Mouse (Mus musculus): ENCODE data around the gene Ogdh. TPM values are rescaled to one million over a fixed set of nuclear protein-coding genes. Genes with fewer than 3 reads are reported as not detected.
"Not testable (repeated sequence)": the region's sequence is repeated elsewhere in the genome, so short reads cannot be mapped to it uniquely, and the experiment has no call there.

Ogdh gene
- 92.5 and 95.5 TPM in 2 replicates for polyA plus RNA-seq (2015; fragmentation: Nextera tagmentation; extraction: Ambion mirVana)

GRCm38 (mm10) chr11:6291401-6292115, at the start of gene Ogdh:
Ogdh (plus strand) TSS chr11:6291633.
- H3K27ac ChIP-seq = peak within 1 kb of the TSS; percentile 85
- H3K9me3 ChIP-seq = no peaks in the 10 kb centered on the region
- peaks cover 11% of the 10 kb centered on the region for H3K4me1 ChIP-seq (replicated peaks)
- peak; percentile 99 for ATAC-seq
- WGBS = under 1% methylated on average over 71 of the region's 77 CpGs
- no peaks in the 10 kb centered on the region for H3K36me3 ChIP-seq
- H3K27me3 ChIP-seq = no peaks in the 10 kb centered on the region
- H3K4me3 ChIP-seq (replicated peaks) = peak within 1 kb of the TSS; percentile 70
- peak within 1 kb of the TSS; percentile 62 for H3K4me2 ChIP-seq (replicated peaks)
- H3K9ac ChIP-seq (replicated peaks) = peak within 1 kb of the TSS; percentile 75

DNA sequence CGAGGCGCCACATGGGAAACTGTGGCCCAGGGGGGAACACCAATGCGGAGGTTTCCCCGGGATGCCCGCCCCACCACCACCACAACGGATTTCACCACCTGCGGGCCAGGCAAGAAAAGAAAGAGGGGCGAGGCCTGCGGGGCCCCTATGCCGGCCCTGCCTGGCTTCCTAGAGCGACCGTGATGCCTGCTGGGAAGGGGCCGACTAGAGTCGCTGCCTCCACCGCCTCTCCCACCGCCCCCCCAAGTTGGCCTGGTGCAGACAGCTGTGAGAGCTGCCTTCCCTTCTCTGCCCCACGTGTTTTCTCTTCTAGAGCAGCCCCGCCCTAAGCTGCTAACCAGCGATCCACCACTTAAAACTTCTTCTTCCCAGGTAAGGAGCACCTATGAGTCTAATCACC, 46.7 kb upstream of the Ogdh start:
- Histone ChIP-seq H3K27me3 (no peaks in the 10 kb centered on the region), H3K4me2 (replicated peaks) (no peak overlapping the region), H3K27ac (no peak overlapping the region), H3K4me3 (replicated peaks) (no peak overlapping the region), H3K9ac (replicated peaks) (no peak overlapping the region), H3K4me1 (replicated peaks) (no peaks in the 10 kb centered on the region), H3K9me3 (no peaks in the 10 kb centered on the region), H3K36me3 (no peaks in the 10 kb centered on the region)
- ATAC-seq = no peak
- 50% methylated on average over 19 of the region's 19 CpGs for WGBS

- Histone ChIP-seq H3K36me3 (0 out of 2 replicates have a peak, but pooled peaks cover under 1% of the 10 kb centered on the region), H3K4me2 (replicated peaks) (no peak overlapping the region), H3K27me3 (no peaks in the 10 kb centered on the region), H3K27ac (no peak overlapping the region), H3K9ac (replicated peaks) (no peak overlapping the region), H3K4me3 (replicated peaks) (no peak overlapping the region), H3K4me1 (replicated peaks) (no peaks in the 10 kb centered on the region), H3K9me3 (no peaks in the 10 kb centered on the region)
- WGBS = 94% methylated on average over 5 of the region's 5 CpGs
- ATAC-seq = no peak
Measured at GRCm38 (mm10) chr11:6252248-6252647, 39.2 kb upstream of the Ogdh start.

DNA sequence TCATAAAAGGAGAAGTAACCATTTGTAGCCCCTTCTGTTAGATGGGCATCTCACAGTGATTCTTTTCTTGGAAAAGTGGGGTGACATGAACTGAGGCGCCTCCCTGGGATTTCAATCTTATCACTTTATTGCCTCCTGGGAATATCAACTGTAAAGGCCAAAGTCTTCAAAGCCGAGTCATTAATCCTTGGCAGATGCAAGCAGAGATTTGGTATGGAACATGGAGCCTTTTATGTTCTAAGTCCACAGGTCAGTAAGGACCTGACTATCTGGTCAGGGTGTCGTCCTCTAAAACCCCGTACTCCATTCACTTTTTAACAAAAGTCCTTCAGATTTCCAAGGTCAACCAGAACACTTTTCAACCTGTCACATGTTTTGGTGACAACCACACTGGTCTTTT, 38.6 kb upstream of the Ogdh start:
- Histone ChIP-seq H3K36me3 (peaks cover 6% of the 10 kb centered on the region), H3K27ac (no peak overlapping the region), H3K4me1 (replicated peaks) (no peaks in the 10 kb centered on the region), H3K4me2 (replicated peaks) (no peak overlapping the region), H3K4me3 (replicated peaks) (no peak overlapping the region), H3K9me3 (no peaks in the 10 kb centered on the region), H3K27me3 (no peaks in the 10 kb centered on the region), H3K9ac (replicated peaks) (no peak overlapping the region)
- WGBS = 93% methylated on average over 4 of the region's 4 CpGs
- ATAC-seq = no peak

- H3K36me3 ChIP-seq = peaks cover 24% of the 10 kb centered on the region
- H3K9ac ChIP-seq (replicated peaks); H3K4me1 ChIP-seq (replicated peaks); H3K4me3 ChIP-seq (replicated peaks); H3K27ac ChIP-seq; ATAC-seq; H3K4me2 ChIP-seq (replicated peaks); H3K9me3 ChIP-seq; H3K27me3 ChIP-seq: not testable (repeated sequence)
- WGBS = 100% methylated on average over 2 of the region's 2 CpGs
Measured at GRCm38 (mm10) chr11:6254602-6255001, 36.8 kb upstream of the Ogdh start.

- Histone ChIP-seq H3K9me3 (no peaks in the 10 kb centered on the region), H3K4me2 (replicated peaks) (no peak overlapping the region), H3K9ac (replicated peaks) (no peak overlapping the region), H3K4me3 (replicated peaks) (no peak overlapping the region), H3K27ac (no peak overlapping the region), H3K4me1 (replicated peaks) (no peaks in the 10 kb centered on the region), H3K27me3 (no peaks in the 10 kb centered on the region), H3K36me3 (peaks cover 44% of the 10 kb centered on the region)
- 78% methylated on average over 6 of the region's 6 CpGs for WGBS
- ATAC-seq = peak; percentile 59
Measured at GRCm38 (mm10) chr11:6256490-6257072, 34.9 kb upstream of the Ogdh start.

GRCm38 (mm10) chr11:6259413-6259812, 32.0 kb upstream of the Ogdh start:
- peaks cover 72% of the 10 kb centered on the region for H3K36me3 ChIP-seq
- no peak overlapping the region for H3K4me3 ChIP-seq (replicated peaks)
- H3K4me2 ChIP-seq (replicated peaks) = no peak overlapping the region
- no peaks in the 10 kb centered on the region for H3K9me3 ChIP-seq
- H3K9ac ChIP-seq (replicated peaks) = no peak overlapping the region
- no peak for ATAC-seq
- H3K27ac ChIP-seq = no peak overlapping the region
- WGBS = 96% methylated on average over 7 of the region's 7 CpGs
- H3K4me1 ChIP-seq (replicated peaks) = no peaks in the 10 kb centered on the region
- H3K27me3 ChIP-seq = no peaks in the 10 kb centered on the region

DNA sequence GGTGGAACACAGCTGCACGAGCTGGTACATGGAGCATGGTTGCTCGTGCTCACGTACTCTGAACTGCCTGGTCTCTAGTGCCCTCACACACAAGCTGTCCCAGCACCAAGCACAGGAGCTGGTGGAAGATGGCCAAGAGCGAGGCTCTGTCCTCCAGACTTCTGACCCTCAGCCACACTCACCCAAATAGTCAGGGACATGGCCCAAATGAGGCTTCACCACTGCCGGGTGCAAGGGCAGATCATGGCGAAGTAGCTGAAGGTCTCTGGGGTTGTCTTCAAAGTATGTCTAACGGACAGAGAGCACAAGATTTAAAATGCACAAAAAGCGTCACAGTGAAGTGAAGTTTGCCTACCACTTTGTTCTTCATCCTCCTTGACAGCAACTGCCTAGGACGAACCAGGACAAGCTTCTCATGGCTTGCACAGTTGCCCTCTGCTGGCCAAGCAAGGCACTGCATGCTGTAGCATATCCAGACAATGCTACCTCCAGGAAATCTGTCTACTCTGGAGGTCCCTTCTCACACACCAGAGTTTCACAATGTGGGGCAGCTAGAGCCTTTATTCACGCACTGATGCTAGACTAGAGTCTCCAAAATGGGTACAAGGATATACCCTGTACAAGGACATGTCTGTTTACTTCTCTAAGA, 29.9 kb upstream of the Ogdh start:
- H3K4me2 ChIP-seq (replicated peaks) = no peak overlapping the region
- H3K4me3 ChIP-seq (replicated peaks) = no peak overlapping the region
- H3K9me3 ChIP-seq = no peaks in the 10 kb centered on the region
- 74% methylated on average over 10 of the region's 10 CpGs for WGBS
- peak; percentile 72 for ATAC-seq
- no peak overlapping the region for H3K9ac ChIP-seq (replicated peaks)
- peaks cover 5% of the 10 kb centered on the region for H3K4me1 ChIP-seq (replicated peaks)
- no peaks in the 10 kb centered on the region for H3K27me3 ChIP-seq
- no peak overlapping the region for H3K27ac ChIP-seq
- H3K36me3 ChIP-seq = peaks cover 89% of the 10 kb centered on the region

- peak overlapping the region; percentile 95 for H3K9ac ChIP-seq (replicated peaks)
- H3K27ac ChIP-seq = no peak overlapping the region
- peak overlapping the region; percentile 89 for H3K4me2 ChIP-seq (replicated peaks)
- WGBS = 74% methylated on average over 9 of the region's 9 CpGs
- ATAC-seq = no peak
- no peaks in the 10 kb centered on the region for H3K27me3 ChIP-seq
- H3K4me1 ChIP-seq (replicated peaks) = peaks cover 16% of the 10 kb centered on the region
- peak overlapping the region; percentile 95 for H3K4me3 ChIP-seq (replicated peaks)
- no peaks in the 10 kb centered on the region for H3K9me3 ChIP-seq
- H3K36me3 ChIP-seq = peaks cover 68% of the 10 kb centered on the region
Measured at GRCm38 (mm10) chr11:6266621-6267020, 24.8 kb upstream of the Ogdh start.

GRCm38 (mm10) chr11:6267320-6268254, 23.8 kb upstream of the Ogdh start, which contains the start of gene Ddx56:
Ddx56 (minus strand) TSS chr11:6267772.
- ATAC-seq = peak; percentile 98
- Histone ChIP-seq H3K4me1 (replicated peaks) (peaks cover 26% of the 10 kb centered on the region), H3K4me3 (replicated peaks) (peak within 1 kb of the TSS; percentile 95), H3K9ac (replicated peaks) (peak within 1 kb of the TSS; percentile 95), H3K36me3 (peaks cover 66% of the 10 kb centered on the region), H3K9me3 (no peaks in the 10 kb centered on the region), H3K27ac (peak within 1 kb of the TSS; percentile 95), H3K4me2 (replicated peaks) (peak within 1 kb of the TSS; percentile 89), H3K27me3 (no peaks in the 10 kb centered on the region)
- 2% methylated on average over 50 of the region's 50 CpGs for WGBS

DNA sequence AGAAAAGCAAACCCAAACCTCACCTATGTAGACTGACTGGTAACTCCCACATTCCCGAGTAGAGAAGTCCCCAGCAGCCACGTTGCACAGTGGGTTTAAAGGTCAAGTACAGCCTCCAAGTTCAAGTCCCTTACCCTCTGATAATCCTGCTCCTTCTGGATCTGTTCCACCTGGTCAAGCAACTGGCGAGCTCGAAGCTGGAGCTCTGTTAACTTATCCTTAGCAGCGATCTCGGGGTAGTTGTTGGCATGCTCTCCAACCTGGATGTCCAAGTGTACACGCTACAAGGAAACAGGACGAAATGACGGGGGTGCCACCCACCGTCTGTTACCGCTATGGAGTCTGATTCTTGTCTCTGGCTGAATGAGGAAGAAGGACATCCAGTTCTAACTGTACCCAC, 17.8 kb upstream of the Ogdh start:
- Histone ChIP-seq H3K27me3 (no peaks in the 10 kb centered on the region), H3K4me3 (replicated peaks) (peak overlapping the region; percentile 98), H3K4me1 (replicated peaks) (peaks cover 33% of the 10 kb centered on the region), H3K4me2 (replicated peaks) (peak overlapping the region; percentile 95), H3K36me3 (peaks cover 34% of the 10 kb centered on the region), H3K9me3 (no peaks in the 10 kb centered on the region), H3K9ac (replicated peaks) (peak overlapping the region; percentile 98), H3K27ac (no peak overlapping the region)
- WGBS = 65% methylated on average over 11 of the region's 11 CpGs
- ATAC-seq = no peak

Measured in midbrain, embryonic 13.5 days (tissue).